8 mouse cellular contexts compared by ENCODE assay signal in genomic region chr2:91183148-91183513, GRCm38 (mm10). TPM values are rescaled to one million over a fixed set of nuclear protein-coding genes. Genes with fewer than 3 reads are reported as not detected.
A peak's percentile ranks its signal among the peaks of the same experiment; 100 is the strongest.
DNase-seq lines count a peak whose midpoint lies in the region; ATAC-seq and TF ChIP-seq lines count a peak whose summit lies in the region.

No protein-coding gene starts in this region.

- no peaks in the 10 kb centered on the region for H3K9me3 ChIP-seq in ES-Bruce4 (replicated peaks; ENCODE audit: control insufficient read depth, insufficient read depth, low read length, poor library complexity, severe bottlenecking)
- H3K9me3 ChIP-seq in forebrain, embryonic 13.5 days (replicated peaks): no peaks in the 10 kb centered on the region
- no peaks in the 10 kb centered on the region for H3K9me3 ChIP-seq in neural tube, embryonic 15.5 days (replicated peaks)

- H3K4me3 ChIP-seq in ES-Bruce4 (ENCODE audit: low read depth, low read length): peak overlapping the region; percentile 57
- H3K4me3 ChIP-seq in forebrain, embryonic 13.5 days: peak overlapping the region; percentile 84
- H3K4me3 ChIP-seq in neural tube, embryonic 15.5 days (replicated peaks): peak overlapping the region; percentile 89

- peak; percentile 88 to 90 for DNase-seq in heart, postnatal 14 days
- DNase-seq in layer of hippocampus, adult 11-12 months (ENCODE audit: low spot score): peak; percentile 97
- peak; percentile 97 to 98 for DNase-seq in lung, adult 18-20 months
- peak; percentile 95 for DNase-seq in testis, postnatal 14 days (ENCODE audit: low spot score)

- no peak for TF ChIP-seq CTCF in ES-Bruce4 (IDR thresholded peaks at IDR 0.05; ENCODE audit: low read depth, low read length)

- no peaks in the 10 kb centered on the region for H3K27me3 ChIP-seq in ES-Bruce4 (ENCODE audit: control insufficient read depth, insufficient read depth, low read length, poor library complexity, severe bottlenecking)
- H3K27me3 ChIP-seq in forebrain, embryonic 13.5 days: no peaks in the 10 kb centered on the region
- H3K27me3 ChIP-seq in neural tube, embryonic 15.5 days (replicated peaks): no peaks in the 10 kb centered on the region

- ATAC-seq in cerebellum, adult (ENCODE audit: insufficient number of reproducible peaks, low FRiP score, low TSS enrichment): peak; percentile 93
- ATAC-seq in forebrain, embryonic 13.5 days: peak; percentile 97
- ATAC-seq in neural tube, embryonic 15.5 days (ENCODE audit: low FRiP score): peak; percentile 97

- intact Hi-C loops in heart, postnatal 14 days (cut with DNase I): no loop called here

- no peaks in the 10 kb centered on the region for H3K36me3 ChIP-seq in ES-Bruce4 (ENCODE audit: control insufficient read depth, insufficient read depth, low read length, poor library complexity, severe bottlenecking)
- peaks cover 4% of the 10 kb centered on the region for H3K36me3 ChIP-seq in forebrain, embryonic 13.5 days (ENCODE audit: poor library complexity, severe bottlenecking)
- peaks cover 7% of the 10 kb centered on the region for H3K36me3 ChIP-seq in neural tube, embryonic 15.5 days

- no peak for TF ChIP-seq POLR2A in ES-Bruce4 (IDR thresholded peaks at IDR 0.05; ENCODE audit: insufficient read depth, low read length)

- H3K4me2 ChIP-seq in forebrain, embryonic 13.5 days: peak overlapping the region; percentile 80
- H3K4me2 ChIP-seq in neural tube, embryonic 15.5 days: peak overlapping the region; percentile 88

- H3K9ac ChIP-seq in ES-Bruce4 (ENCODE audit: low read depth, poor library complexity, severe bottlenecking): no peak overlapping the region
- peak overlapping the region; percentile 85 for H3K9ac ChIP-seq in forebrain, embryonic 13.5 days
- H3K9ac ChIP-seq in neural tube, embryonic 15.5 days (replicated peaks): peak overlapping the region; percentile 91

- 2% methylated on average over 9 of the region's 9 CpGs for WGBS in forebrain, embryonic 13.5 days
- 0% methylated on average over 9 of the region's 9 CpGs for WGBS in neural tube, embryonic 15.5 days

- peaks cover 4% of the 10 kb centered on the region for H3K4me1 ChIP-seq in ES-Bruce4 (ENCODE audit: control insufficient read depth, insufficient read depth, low read length)
- H3K4me1 ChIP-seq in forebrain, embryonic 13.5 days: peaks cover 31% of the 10 kb centered on the region
- peaks cover 36% of the 10 kb centered on the region for H3K4me1 ChIP-seq in neural tube, embryonic 15.5 days

- no peak overlapping the region for H3K27ac ChIP-seq in ES-Bruce4 (ENCODE audit: insufficient read depth, low read length)
- H3K27ac ChIP-seq in forebrain, embryonic 13.5 days: peak overlapping the region; percentile 89
- H3K27ac ChIP-seq in neural tube, embryonic 15.5 days (replicated peaks): peak overlapping the region; percentile 95

- TF ChIP-seq EP300 in ES-Bruce4 (IDR thresholded peaks at IDR 0.05; ENCODE audit: insufficient read depth, low read depth, low read length): no peak

RNA-seq across cellular contexts. Expression of gene Madd, which starts 0.5 kb away (rescaled TPM):
- polyA plus RNA-seq in ES-Bruce4 (2011; ENCODE audit: insufficient read depth, insufficient read length, low read depth, missing spikeins): 3.7 and 7.3 TPM in 2 replicates
- polyA plus RNA-seq in forebrain, embryonic 13.5 days (2015; fragmentation: Nextera tagmentation; extraction: Ambion mirVana): 34.1 and 38.5 TPM in 2 replicates
- 1 to 10 TPM; 6.6 to 7.7 TPM for total RNA-seq in heart, postnatal 14 days (2021)
- polyA plus RNA-seq in neural tube, embryonic 15.5 days (2015; fragmentation: Nextera tagmentation; extraction: Ambion mirVana): 49.0 and 54.5 TPM in 2 replicates

RNA-seq across cellular contexts. Expression of gene Nr1h3, which starts 19.5 kb away (rescaled TPM):
- polyA plus RNA-seq in ES-Bruce4 (2011; ENCODE audit: insufficient read depth, insufficient read length, low read depth, missing spikeins): not detected in 2 replicates
- 1.4 and 1.9 TPM in 2 replicates for polyA plus RNA-seq in forebrain, embryonic 13.5 days (2015; fragmentation: Nextera tagmentation; extraction: Ambion mirVana)
- 10 to 100 TPM in 1 of 2 experiments, 1 to 10 TPM in 1; 8.6 to 11.8 TPM for total RNA-seq in heart, postnatal 14 days (2021)
- polyA plus RNA-seq in neural tube, embryonic 15.5 days (2015; fragmentation: Nextera tagmentation; extraction: Ambion mirVana): 2.4 and 3.1 TPM in 2 replicates

RNA-seq across cellular contexts. Expression of gene Acp2, which starts 19.6 kb away (rescaled TPM):
- polyA plus RNA-seq in ES-Bruce4 (2011; ENCODE audit: insufficient read depth, insufficient read length, low read depth, missing spikeins): 14.5 and 27.0 TPM in 2 replicates
- 30.2 and 33.3 TPM in 2 replicates for polyA plus RNA-seq in forebrain, embryonic 13.5 days (2015; fragmentation: Nextera tagmentation; extraction: Ambion mirVana)
- 10 to 100 TPM; 18.1 to 19.7 TPM for total RNA-seq in heart, postnatal 14 days (2021)
- polyA plus RNA-seq in neural tube, embryonic 15.5 days (2015; fragmentation: Nextera tagmentation; extraction: Ambion mirVana): 35.1 and 36.6 TPM in 2 replicates

RNA-seq across cellular contexts. Expression of gene Ddb2, which starts 53.7 kb away (rescaled TPM):
- 19.3 and 22.3 TPM in 2 replicates for polyA plus RNA-seq in ES-Bruce4 (2011; ENCODE audit: insufficient read depth, insufficient read length, low read depth, missing spikeins)
- 11.8 and 12.0 TPM in 2 replicates for polyA plus RNA-seq in forebrain, embryonic 13.5 days (2015; fragmentation: Nextera tagmentation; extraction: Ambion mirVana)
- total RNA-seq in heart, postnatal 14 days (2021): 1 to 10 TPM; 4.6 to 6.3 TPM
- polyA plus RNA-seq in neural tube, embryonic 15.5 days (2015; fragmentation: Nextera tagmentation; extraction: Ambion mirVana): 17.5 and 20.2 TPM in 2 replicates
